In genomic region chr16:5203200-5203599, GRCm38 (mm10) we compare ENCODE assay signal across 7 mouse cellular contexts. TPM values are rescaled to one million over a fixed set of nuclear protein-coding genes. Genes with fewer than 3 reads are reported as not detected.
DNase-seq lines count a peak whose midpoint lies in the region; TF ChIP-seq lines count a peak whose summit lies in the region.

No protein-coding gene starts in this region.

- H3K9ac ChIP-seq in liver, adult 2 months (ENCODE audit: low read depth, low read length) = peak overlapping the region; percentile 96

- H3K27me3 ChIP-seq in hindbrain, embryonic 10.5 days (ENCODE audit: insufficient read depth, poor library complexity, severe bottlenecking) = peaks cover 4% of the 10 kb centered on the region; the same call in 1 of the 2 replicates
- no peaks in the 10 kb centered on the region for H3K27me3 ChIP-seq in liver, adult 2 months (ENCODE audit: control insufficient read depth, insufficient read depth, low read length)

- DNase-seq in right cerebral cortex, postnatal 4 days = peak; percentile 26
- DNase-seq in right cerebral cortex, adult 18-20 months = no peak
- DNase-seq in c-Kit-positive CD71-positive TER-119-positive erythroid progenitor cells, embryonic 14.5 days (ENCODE audit: low spot score) = peak; percentile 30
- DNase-seq in hindbrain, embryonic 10.5 days (ENCODE audit: low spot score) = no peak
- no peak for DNase-seq in liver, adult 2 months (ENCODE audit: extremely low read depth, low read depth, low spot score)
- peak; percentile 51 for DNase-seq in naive thymus-derived CD4-positive, alpha-beta T cell, adult 2 months (ENCODE audit: low read depth)
- DNase-seq in layer of hippocampus, adult 8-10 months (ENCODE audit: low spot score in 2 of 2) = no peak

- peak overlapping the region; percentile 92 for H3K4me3 ChIP-seq in hindbrain, embryonic 10.5 days
- H3K4me3 ChIP-seq in liver, adult 2 months (ENCODE audit: insufficient read depth, low read depth, low read length) = peak overlapping the region; percentile 99

- TF ChIP-seq POLR2A in liver, adult 2 months (IDR thresholded peaks at IDR 0.05; ENCODE audit: extremely low read depth, insufficient read depth, low read length) = no peak

- peak overlapping the region; percentile 80 for H3K27ac ChIP-seq in hindbrain, embryonic 10.5 days
- H3K27ac ChIP-seq in liver, adult 2 months (replicated peaks; ENCODE audit: insufficient read depth, low read depth, low read length) = peak overlapping the region; percentile 66

- 2% methylated on average over 36 of the region's 36 CpGs for WGBS in hindbrain, embryonic 10.5 days
- under 1% methylated on average over 36 of the region's 36 CpGs for WGBS in liver, adult 2 months

- no peak for TF ChIP-seq CTCF in liver, adult 2 months (IDR thresholded peaks at IDR 0.05; ENCODE audit: low read depth, low read length)

- 0 out of 2 replicates have a peak, but pooled peaks cover 3% of the 10 kb centered on the region for H3K79me2 ChIP-seq in liver, adult 2 months (ENCODE audit: control insufficient read depth, insufficient read depth, low read length)

- peaks cover 10% of the 10 kb centered on the region for H3K4me1 ChIP-seq in hindbrain, embryonic 10.5 days (replicated peaks)
- peaks cover 5% of the 10 kb centered on the region for H3K4me1 ChIP-seq in liver, adult 2 months (ENCODE audit: control insufficient read depth, insufficient read depth, low read length)

- H3K36me3 ChIP-seq in hindbrain, embryonic 10.5 days = peaks cover 15% of the 10 kb centered on the region
- H3K36me3 ChIP-seq in liver, adult 2 months (ENCODE audit: control insufficient read depth, insufficient read depth, low read length) = peaks cover 8% of the 10 kb centered on the region

- H3K9me3 ChIP-seq in hindbrain, embryonic 10.5 days = no peaks in the 10 kb centered on the region

RNA-seq across cellular contexts. Expression of gene Nagpa, which starts 0.6 kb away (rescaled TPM):
- polyA plus RNA-seq in hindbrain, embryonic 10.5 days (2016; fragmentation: Nextera tagmentation; extraction: Ambion mirVana) = 14.4 and 15.3 TPM in 2 replicates
- total RNA-seq in liver, adult 2 months (2014; rRNA removed) = 10.0 and 13.4 TPM in 2 replicates
- 22.1 and 24.0 TPM in 2 replicates for polyA plus RNA-seq in liver, adult 2 months (2012; rRNA removed)
- total RNA-seq in layer of hippocampus, adult 8-10 months (2022) = 10 to 100 TPM; 11.1 to 18.8 (median 14.8) TPM

RNA-seq across cellular contexts. Expression of gene AU021092, which starts 18.9 kb away (rescaled TPM):
- 1.8 and 3.2 TPM in 2 replicates for polyA plus RNA-seq in hindbrain, embryonic 10.5 days (2016; fragmentation: Nextera tagmentation; extraction: Ambion mirVana)
- total RNA-seq in liver, adult 2 months (2014; rRNA removed) = 1.7 and 2.7 TPM in 2 replicates
- 2.4 and 2.7 TPM in 2 replicates for polyA plus RNA-seq in liver, adult 2 months (2012; rRNA removed)
- total RNA-seq in layer of hippocampus, adult 8-10 months (2022) = 1 to 10 TPM; 5.2 to 6.2 (median 5.6) TPM

RNA-seq across cellular contexts. Expression of gene Alg1, which starts 30.2 kb away (rescaled TPM):
- polyA plus RNA-seq in hindbrain, embryonic 10.5 days (2016; fragmentation: Nextera tagmentation; extraction: Ambion mirVana) = 27.8 and 28.0 TPM in 2 replicates
- total RNA-seq in liver, adult 2 months (2014; rRNA removed) = 24.7 and 30.3 TPM in 2 replicates
- 43.6 and 46.1 TPM in 2 replicates for polyA plus RNA-seq in liver, adult 2 months (2012; rRNA removed)
- total RNA-seq in layer of hippocampus, adult 8-10 months (2022) = 10 to 100 TPM; 32.0 to 36.7 (median 32.7) TPM

RNA-seq across cellular contexts. Expression of gene Eef2kmt, which starts 52.6 kb away (rescaled TPM):
- 20.2 and 20.7 TPM in 2 replicates for polyA plus RNA-seq in hindbrain, embryonic 10.5 days (2016; fragmentation: Nextera tagmentation; extraction: Ambion mirVana)
- total RNA-seq in liver, adult 2 months (2014; rRNA removed) = 7.2 and 9.0 TPM in 2 replicates
- 17.3 and 22.4 TPM in 2 replicates for polyA plus RNA-seq in liver, adult 2 months (2012; rRNA removed)
- 1 to 10 TPM; 3.9 to 7.2 (median 5.0) TPM for total RNA-seq in layer of hippocampus, adult 8-10 months (2022)

RNA-seq across cellular contexts. Expression of gene Sec14l5, which starts 56.3 kb away (rescaled TPM):
- 0.29 and 0.78 TPM in 2 replicates for polyA plus RNA-seq in hindbrain, embryonic 10.5 days (2016; fragmentation: Nextera tagmentation; extraction: Ambion mirVana)
- total RNA-seq in liver, adult 2 months (2014; rRNA removed) = 0.09 and 0.13 TPM in 2 replicates
- 0.01 and 0.02 TPM in 2 replicates for polyA plus RNA-seq in liver, adult 2 months (2012; rRNA removed)
- 10 to 100 TPM in 2 of 4 experiments, 1 to 10 TPM in 2; 8.3 to 11.1 (median 9.7) TPM for total RNA-seq in layer of hippocampus, adult 8-10 months (2022)

Comparison
In these comparisons a context has a peak if more than half of its experiments do, and no peak if none do; other contexts are left out.
1. DNase-seq: peak in right cerebral cortex, postnatal 4 days (single experiment), c-Kit-positive CD71-positive TER-119-positive erythroid progenitor cells, embryonic 14.5 days (single experiment) and naive thymus-derived CD4-positive, alpha-beta T cell, adult 2 months (single experiment); none in right cerebral cortex, adult 18-20 months (single experiment), hindbrain, embryonic 10.5 days (single experiment), liver, adult 2 months (single experiment) and layer of hippocampus, adult 8-10 months (0 of 2).